Mouse (Mus musculus) embryo, embryonic 9.5 days (tissue): ENCODE data around the gene Hoxb8.
A peak's percentile ranks its signal among the peaks of the same experiment; 100 is the strongest.

ENCODE experiments used
- DNase-seq: peaks from one replicate; pipeline ENCODE4 v3.0.0-alpha.2; 2017; ENCODE audit errors: extremely low spot score

Hoxb8 gene

GRCm38 (mm10) chr11:96281855-96282570 is at the start of gene Hoxb8:
Gene Hoxb8 (plus strand): TSS chr11:96281905.
- DNase-seq = no peak

- peak; percentile 59 for DNase-seq
These were observed 46.8 kb upstream of the Hoxb8 start for GRCm38 (mm10) chr11:96234906-96235305.

- DNase-seq = peak; percentile 61
These were observed 41.5 kb upstream of the Hoxb8 start for GRCm38 (mm10) chr11:96240211-96240610.

GRCm38 (mm10) chr11:96250901-96251300 is 30.8 kb upstream of the Hoxb8 start:
- DNase-seq = peak; percentile 48

- DNase-seq = peak; percentile 36
These were observed 30.1 kb upstream of the Hoxb8 start for GRCm38 (mm10) chr11:96251480-96252031.

GRCm38 (mm10) chr11:96252541-96253120 is 29.1 kb upstream of the Hoxb8 start:
- DNase-seq = peak; percentile 27

- peak; percentile 25 for DNase-seq
These were observed 27.5 kb upstream of the Hoxb8 start for GRCm38 (mm10) chr11:96254221-96254620.

- peak; percentile 47 for DNase-seq
These were observed 26.4 kb upstream of the Hoxb8 start for GRCm38 (mm10) chr11:96255111-96255995.

GRCm38 (mm10) chr11:96255996-96256445 is 25.7 kb upstream of the Hoxb8 start:
- peak; percentile 35 for DNase-seq

- DNase-seq = no peak
These were observed 24.6 kb upstream of the Hoxb8 start for GRCm38 (mm10) chr11:96257141-96257540.

- no peak for DNase-seq
These were observed 22.7 kb upstream of the Hoxb8 start for GRCm38 (mm10) chr11:96259038-96259437.

GRCm38 (mm10) chr11:96259511-96259910 is 22.2 kb upstream of the Hoxb8 start:
- DNase-seq = no peak

GRCm38 (mm10) chr11:96260310-96260970 is 21.3 kb upstream of the Hoxb8 start:
- DNase-seq = peak; percentile 29

- peak; percentile 88 for DNase-seq
These were observed 20.3 kb upstream of the Hoxb8 start for GRCm38 (mm10) chr11:96261323-96261890.

GRCm38 (mm10) chr11:96262262-96262830 is 19.4 kb upstream of the Hoxb8 start:
- peak; percentile 7 for DNase-seq

- no peak for DNase-seq
These were observed 17.9 kb upstream of the Hoxb8 start for GRCm38 (mm10) chr11:96263636-96264389.

GRCm38 (mm10) chr11:96264390-96265020 is 17.2 kb upstream of the Hoxb8 start:
- DNase-seq = peak; percentile 47

GRCm38 (mm10) chr11:96265954-96266353 is 15.8 kb upstream of the Hoxb8 start:
- DNase-seq = peak; percentile 45
